Mouse (Mus musculus): ENCODE data around the gene Cdkn2aip.

Gene Cdkn2aip

GRCm38 (mm10) chr8:47713761-47714745 is at the start of gene Cdkn2aip:
Gene Cdkn2aip, minus strand, starts transcription at chr8:47713932.
- DNase-seq (ENCODE audit: extremely low spot score): peak; percentile 97

DNA sequence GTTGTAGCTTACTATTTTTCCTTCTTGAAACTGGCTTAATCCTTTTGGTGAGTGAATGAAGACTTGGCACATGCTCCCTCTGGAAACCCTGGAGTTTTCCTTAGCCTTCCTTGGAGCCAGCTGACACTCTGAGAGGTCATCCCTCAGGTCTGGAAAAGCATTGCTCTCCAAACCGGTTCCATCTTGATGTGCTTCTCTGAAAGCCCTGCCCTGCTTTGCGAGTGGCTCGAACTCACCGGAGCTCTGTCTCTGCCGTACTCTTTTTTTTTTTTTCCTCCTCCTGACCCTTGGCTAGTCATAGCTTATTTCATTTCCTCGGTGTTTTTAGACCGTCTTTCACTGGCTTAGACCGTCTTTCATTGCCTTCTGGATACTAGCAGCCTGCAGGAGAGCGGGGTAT is 49.5 kb upstream of the Cdkn2aip start:
- DNase-seq (ENCODE audit: extremely low spot score): no peak

DNA sequence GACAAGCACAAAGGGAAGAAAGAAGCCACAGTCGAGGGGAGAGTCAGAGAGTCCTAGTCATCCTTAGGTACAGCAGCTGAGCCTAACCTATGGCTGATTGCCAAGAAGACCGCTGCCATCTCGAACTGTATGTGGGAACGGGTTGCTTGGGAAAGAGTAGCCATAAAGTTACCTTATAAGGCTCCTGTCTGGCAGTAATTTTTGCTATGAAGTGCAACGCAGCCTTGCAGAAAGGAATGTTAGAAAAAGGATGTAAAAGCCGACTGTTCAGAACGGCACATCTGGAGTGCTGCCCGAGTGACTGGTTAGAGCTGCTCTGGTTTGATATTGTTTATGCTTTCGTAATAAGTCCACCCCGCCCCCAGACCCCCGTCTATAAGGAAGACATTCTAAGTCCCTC is 47.0 kb upstream of the Cdkn2aip start:
- no peak for DNase-seq (ENCODE audit: extremely low spot score)

DNA sequence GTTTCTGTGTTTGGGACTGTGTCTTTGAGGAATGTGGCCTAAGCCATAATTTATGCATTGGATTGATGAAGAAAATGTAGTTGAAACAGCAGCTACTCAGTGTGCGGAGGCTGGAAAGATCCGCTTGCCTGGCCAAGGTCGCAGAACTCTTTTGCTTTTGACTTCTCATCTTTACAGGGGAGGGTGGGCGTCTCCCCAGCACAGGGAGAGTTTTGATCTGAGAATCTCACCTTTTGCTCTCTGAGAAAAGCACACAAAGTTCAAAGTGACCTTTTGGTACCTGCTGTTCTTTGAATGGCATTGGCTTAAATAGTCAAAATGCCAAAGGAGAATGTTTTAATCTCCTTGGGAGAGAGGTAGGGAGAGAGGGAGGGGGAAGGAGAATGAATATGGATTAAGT is 46.5 kb upstream of the Cdkn2aip start:
- DNase-seq (ENCODE audit: extremely low spot score): no peak

DNA sequence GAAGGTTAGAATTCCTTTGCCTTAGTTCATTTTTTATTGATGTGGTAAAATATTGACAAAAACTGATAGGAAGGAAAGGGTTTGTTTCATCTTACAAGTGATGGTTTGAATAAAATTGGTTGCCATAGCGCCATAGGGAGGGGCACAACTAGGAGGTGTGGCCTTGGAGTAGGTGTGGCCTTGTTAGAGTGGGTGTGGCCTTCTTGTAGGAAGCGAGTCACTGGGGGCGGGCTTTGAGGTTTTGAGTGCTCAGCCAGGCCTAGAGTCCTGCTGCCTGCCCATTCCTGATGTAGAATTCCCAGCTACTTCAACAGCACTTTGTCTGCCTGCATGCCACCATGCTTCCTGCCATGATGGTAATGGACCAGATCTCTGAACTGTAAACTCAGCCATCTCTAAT is 39.4 kb upstream of the Cdkn2aip start:
- no peak for DNase-seq (ENCODE audit: extremely low spot score)

GRCm38 (mm10) chr8:47750096-47750495 is 36.4 kb upstream of the Cdkn2aip start:
- DNase-seq (ENCODE audit: extremely low spot score): no peak

DNA sequence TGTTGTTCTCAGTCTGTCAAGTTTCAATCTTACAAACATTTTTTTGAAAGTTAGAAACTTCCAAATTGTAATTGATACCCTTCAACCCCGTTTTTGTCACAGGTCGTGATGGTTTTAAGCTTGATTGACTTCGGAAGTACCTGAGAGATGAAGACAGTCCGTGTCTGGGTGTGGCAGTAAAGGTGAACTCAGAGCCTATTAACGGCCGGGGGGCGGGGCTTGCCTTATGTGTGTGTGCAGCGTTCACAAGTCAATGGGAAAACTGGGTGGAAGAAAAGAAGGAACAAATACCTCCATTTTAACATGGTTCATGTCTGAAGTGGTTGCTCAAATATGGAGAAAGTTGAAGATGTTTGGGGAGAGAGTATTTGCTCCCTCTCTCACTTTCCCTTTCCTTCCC is 35.8 kb upstream of the Cdkn2aip start:
- DNase-seq (ENCODE audit: extremely low spot score): no peak

GRCm38 (mm10) chr8:47746304-47746703 is 32.6 kb upstream of the Cdkn2aip start:
- DNase-seq (ENCODE audit: extremely low spot score): no peak

DNA sequence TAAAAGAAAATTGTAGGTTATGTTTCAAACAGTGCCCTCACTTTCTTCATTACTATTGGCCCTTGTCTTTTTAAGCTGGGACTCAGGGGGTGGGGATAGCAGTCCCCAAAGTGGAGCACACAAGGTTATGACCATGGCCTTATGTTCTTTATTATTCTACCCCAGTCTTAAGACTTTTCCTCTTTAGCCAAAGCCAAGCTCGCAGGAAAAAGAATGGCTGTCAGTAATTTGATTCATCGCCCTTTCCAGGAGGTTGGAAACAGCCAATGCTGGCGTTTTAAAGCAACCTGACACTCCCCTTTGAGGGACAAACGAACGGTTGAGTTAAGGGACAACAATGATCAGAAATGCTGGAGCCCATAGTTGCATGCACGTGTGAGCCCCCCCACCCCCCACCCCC is 32.1 kb upstream of the Cdkn2aip start:
- DNase-seq (ENCODE audit: extremely low spot score): no peak

GRCm38 (mm10) chr8:47744803-47745202 is 31.1 kb upstream of the Cdkn2aip start:
- DNase-seq (ENCODE audit: extremely low spot score): no peak

DNA sequence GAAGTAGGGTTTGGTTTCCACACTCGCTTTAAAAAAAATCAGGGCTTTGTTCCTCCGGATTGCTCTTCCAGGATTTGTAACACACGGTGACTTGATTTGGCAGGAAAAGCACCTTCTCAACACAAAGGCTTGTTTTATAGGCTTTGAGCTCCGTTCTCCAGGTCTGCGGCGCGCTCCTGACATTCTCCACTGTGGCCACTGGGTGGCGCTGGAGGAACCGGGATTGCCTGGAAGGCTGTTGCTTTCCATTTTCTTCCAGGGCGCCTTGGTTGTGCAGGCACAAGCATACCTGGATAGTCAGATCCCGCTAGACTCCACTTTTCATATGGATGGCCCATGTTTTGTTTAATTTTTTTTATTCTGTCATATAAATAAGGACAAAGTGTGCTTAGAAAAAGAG is 29.7 kb upstream of the Cdkn2aip start:
- DNase-seq (ENCODE audit: extremely low spot score): peak; percentile 79

- DNase-seq (ENCODE audit: extremely low spot score): no peak
Measured at GRCm38 (mm10) chr8:47742992-47743391, 29.3 kb upstream of the Cdkn2aip start.

DNA sequence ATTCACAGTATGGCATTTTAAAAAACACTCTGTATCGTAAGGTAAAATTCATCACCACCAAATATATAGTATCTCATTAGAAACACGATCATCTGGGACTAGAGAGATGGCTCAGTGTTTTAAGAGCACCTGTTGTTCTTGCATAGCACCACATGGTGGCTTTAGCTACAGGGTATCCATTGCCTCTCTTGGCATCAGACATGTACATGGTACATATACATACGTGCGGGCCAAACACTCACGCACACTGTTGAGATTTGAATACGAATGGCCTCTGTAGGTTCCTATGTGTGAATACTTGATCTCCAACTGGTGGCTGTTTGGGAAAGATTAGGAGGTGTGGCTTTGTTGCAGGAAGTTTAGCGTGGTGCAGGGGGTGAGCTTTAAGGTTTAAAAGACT is 28.6 kb upstream of the Cdkn2aip start:
- no peak for DNase-seq (ENCODE audit: extremely low spot score)

- DNase-seq (ENCODE audit: extremely low spot score): peak; percentile 15
Measured at GRCm38 (mm10) chr8:47737120-47737519, 23.4 kb upstream of the Cdkn2aip start.

GRCm38 (mm10) chr8:47729324-47729723 is 15.6 kb upstream of the Cdkn2aip start:
- no peak for DNase-seq (ENCODE audit: extremely low spot score)

GRCm38 (mm10) chr8:47726945-47727344 is 13.2 kb upstream of the Cdkn2aip start:
- no peak for DNase-seq (ENCODE audit: extremely low spot score)

DNA sequence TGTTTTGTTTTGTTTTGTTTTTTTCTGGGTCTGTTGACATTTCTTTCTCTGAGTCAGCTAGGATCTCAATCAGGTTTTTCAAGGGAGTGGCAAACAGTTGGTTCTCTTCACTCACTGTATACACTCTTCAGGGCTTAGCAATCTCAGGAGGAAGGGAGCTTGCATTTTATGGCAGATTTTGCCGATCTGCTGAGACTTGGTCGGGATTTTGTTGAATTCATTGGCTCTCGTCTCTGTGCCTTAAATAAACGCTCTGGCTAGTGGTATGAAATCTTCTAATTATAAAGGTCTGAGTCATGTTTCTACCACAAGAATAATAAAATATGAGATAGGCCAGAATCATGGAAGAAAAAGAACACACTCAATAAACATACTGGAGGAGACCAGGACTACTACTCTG is 7.9 kb upstream of the Cdkn2aip start:
- DNase-seq (ENCODE audit: extremely low spot score): no peak

GRCm38 (mm10) chr8:47718641-47719040 is 4.9 kb upstream of the Cdkn2aip start:
- peak; percentile 13 for DNase-seq (ENCODE audit: extremely low spot score)

GRCm38 (mm10) chr8:47713171-47713663 is 515 bp downstream of the Cdkn2aip start:
- DNase-seq (ENCODE audit: extremely low spot score): no peak

- no peak for DNase-seq (ENCODE audit: extremely low spot score)
Measured at GRCm38 (mm10) chr8:47708106-47708505, 5.6 kb downstream of the Cdkn2aip start.

- DNase-seq (ENCODE audit: extremely low spot score): no peak
Measured at GRCm38 (mm10) chr8:47706746-47707145, 7.0 kb downstream of the Cdkn2aip start.

DNA sequence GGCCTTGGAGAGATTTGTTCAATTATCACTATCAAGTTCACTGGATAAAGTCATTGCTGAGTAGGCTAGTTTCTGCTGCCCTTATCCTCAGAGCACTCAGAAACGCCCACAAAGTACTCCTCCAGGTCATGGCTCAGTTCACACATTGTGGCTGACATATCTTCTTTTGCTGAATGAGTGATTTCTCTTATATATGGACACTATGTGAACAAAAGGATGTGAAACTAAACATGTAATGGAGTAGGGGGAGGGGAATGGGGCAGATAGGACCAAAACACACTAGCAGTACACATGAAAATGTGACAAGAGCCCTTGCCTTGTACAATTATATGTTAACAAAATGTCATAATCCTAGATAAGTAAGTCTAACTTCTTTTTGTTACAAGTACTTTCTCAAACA is 11.4 kb downstream of the Cdkn2aip start:
- no peak for DNase-seq (ENCODE audit: extremely low spot score)

- DNase-seq (ENCODE audit: extremely low spot score): no peak
Measured at GRCm38 (mm10) chr8:47697696-47698095, 16.0 kb downstream of the Cdkn2aip start.
